Mouse (Mus musculus): ENCODE measurements at regions not wholly inside any gene's neighbourhood (a gene's known extent, or its start where the extent isn't known, plus 50 kb on each side); places are given as distances from the start of the nearest gene placed in this dataset.

- TF ChIP-seq POLR2A (IDR thresholded peaks at IDR 0.05; ENCODE audit: extremely low read depth, insufficient read depth, low read length) (no peak), CTCF (IDR thresholded peaks at IDR 0.05; ENCODE audit: extremely low read depth, insufficient read depth, low read length) (no peak)
- no peak overlapping the region for H3K27ac ChIP-seq (ENCODE audit: insufficient read depth, low read length)
- H3K4me3 ChIP-seq (ENCODE audit: insufficient read depth, low read length) = no peak overlapping the region
- H3K4me1 ChIP-seq (ENCODE audit: control insufficient read depth, insufficient read depth, low read length) = no peaks in the 10 kb centered on the region
Observed at GRCm38 (mm10) chr4:45715878-45716277, 82.9 kb upstream of the Aldh1b1 start.

- H3K27ac ChIP-seq (ENCODE audit: insufficient read depth, low read length) = no peak overlapping the region
- TF ChIP-seq POLR2A (IDR thresholded peaks at IDR 0.05; ENCODE audit: extremely low read depth, insufficient read depth, low read length) (no peak), CTCF (IDR thresholded peaks at IDR 0.05; ENCODE audit: extremely low read depth, insufficient read depth, low read length) (no peak)
Observed at GRCm38 (mm10) chr4:45713837-45714508, 84.8 kb upstream of the Aldh1b1 start.

GRCm38 (mm10) chr4:45713046-45713706 is 85.6 kb upstream of the Aldh1b1 start:
- Histone ChIP-seq H3K4me3 (ENCODE audit: insufficient read depth, low read length) (no peak overlapping the region), H3K4me1 (ENCODE audit: control insufficient read depth, insufficient read depth, low read length) (no peaks in the 10 kb centered on the region), H3K27ac (ENCODE audit: insufficient read depth, low read length) (no peak overlapping the region)
- TF ChIP-seq POLR2A (IDR thresholded peaks at IDR 0.05; ENCODE audit: extremely low read depth, insufficient read depth, low read length) (no peak), CTCF (IDR thresholded peaks at IDR 0.05; ENCODE audit: extremely low read depth, insufficient read depth, low read length) (no peak)

More at GRCm38 (mm10) chr4:45713837-45714508, 84.8 kb upstream of the Aldh1b1 start:
- no peaks in the 10 kb centered on the region for H3K4me1 ChIP-seq (ENCODE audit: control insufficient read depth, insufficient read depth, low read length)
- H3K4me3 ChIP-seq (ENCODE audit: insufficient read depth, low read length) = no peak overlapping the region

DNA sequence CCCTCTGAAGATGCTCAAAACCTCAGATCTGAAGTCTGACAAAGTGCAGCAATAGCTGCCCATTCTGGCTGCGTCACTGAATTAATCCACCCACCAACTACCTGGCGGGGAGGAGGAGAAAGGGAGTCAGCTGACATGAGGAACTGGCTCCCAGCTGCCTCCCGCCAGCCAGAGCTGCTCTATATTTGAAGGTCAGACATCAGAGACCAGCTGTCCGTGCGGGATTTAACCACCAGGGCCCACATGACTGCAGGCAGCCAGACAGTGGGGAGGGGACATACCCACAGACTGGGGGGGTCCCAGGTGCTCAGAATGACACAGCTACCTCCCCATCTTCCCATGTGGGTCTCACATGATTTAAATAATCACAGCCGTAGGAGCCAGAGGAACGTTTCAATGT is 94.8 kb upstream of the Aldh1b1 start:
- no peak overlapping the region for H3K27ac ChIP-seq (ENCODE audit: insufficient read depth, low read length)
- no peak overlapping the region for H3K4me3 ChIP-seq (ENCODE audit: insufficient read depth, low read length)
- TF ChIP-seq POLR2A (IDR thresholded peaks at IDR 0.05; ENCODE audit: extremely low read depth, insufficient read depth, low read length) (no peak), CTCF (IDR thresholded peaks at IDR 0.05; ENCODE audit: extremely low read depth, insufficient read depth, low read length) (no peak)
- no peaks in the 10 kb centered on the region for H3K4me1 ChIP-seq (ENCODE audit: control insufficient read depth, insufficient read depth, low read length)

- Histone ChIP-seq H3K4me1 (ENCODE audit: control insufficient read depth, insufficient read depth, low read length) (no peaks in the 10 kb centered on the region), H3K4me3 (ENCODE audit: insufficient read depth, low read length) (no peak overlapping the region), H3K27ac (ENCODE audit: insufficient read depth, low read length) (no peak overlapping the region)
- no peak for TF ChIP-seq POLR2A (IDR thresholded peaks at IDR 0.05; ENCODE audit: extremely low read depth, insufficient read depth, low read length)
- TF ChIP-seq CTCF (IDR thresholded peaks at IDR 0.05; ENCODE audit: extremely low read depth, insufficient read depth, low read length) = no peak
Observed at GRCm38 (mm10) chr4:45699601-45700000, 99.2 kb upstream of the Aldh1b1 start.

- H3K27ac ChIP-seq (ENCODE audit: insufficient read depth, low read length) = no peak overlapping the region
- H3K4me1 ChIP-seq (ENCODE audit: control insufficient read depth, insufficient read depth, low read length) = no peaks in the 10 kb centered on the region
- no peak overlapping the region for H3K4me3 ChIP-seq (ENCODE audit: insufficient read depth, low read length)
- TF ChIP-seq POLR2A (IDR thresholded peaks at IDR 0.05; ENCODE audit: extremely low read depth, insufficient read depth, low read length) = no peak
- no peak for TF ChIP-seq CTCF (IDR thresholded peaks at IDR 0.05; ENCODE audit: extremely low read depth, insufficient read depth, low read length)
Observed at GRCm38 (mm10) chr4:45695239-45695638, 103.6 kb upstream of the Aldh1b1 start.

DNA sequence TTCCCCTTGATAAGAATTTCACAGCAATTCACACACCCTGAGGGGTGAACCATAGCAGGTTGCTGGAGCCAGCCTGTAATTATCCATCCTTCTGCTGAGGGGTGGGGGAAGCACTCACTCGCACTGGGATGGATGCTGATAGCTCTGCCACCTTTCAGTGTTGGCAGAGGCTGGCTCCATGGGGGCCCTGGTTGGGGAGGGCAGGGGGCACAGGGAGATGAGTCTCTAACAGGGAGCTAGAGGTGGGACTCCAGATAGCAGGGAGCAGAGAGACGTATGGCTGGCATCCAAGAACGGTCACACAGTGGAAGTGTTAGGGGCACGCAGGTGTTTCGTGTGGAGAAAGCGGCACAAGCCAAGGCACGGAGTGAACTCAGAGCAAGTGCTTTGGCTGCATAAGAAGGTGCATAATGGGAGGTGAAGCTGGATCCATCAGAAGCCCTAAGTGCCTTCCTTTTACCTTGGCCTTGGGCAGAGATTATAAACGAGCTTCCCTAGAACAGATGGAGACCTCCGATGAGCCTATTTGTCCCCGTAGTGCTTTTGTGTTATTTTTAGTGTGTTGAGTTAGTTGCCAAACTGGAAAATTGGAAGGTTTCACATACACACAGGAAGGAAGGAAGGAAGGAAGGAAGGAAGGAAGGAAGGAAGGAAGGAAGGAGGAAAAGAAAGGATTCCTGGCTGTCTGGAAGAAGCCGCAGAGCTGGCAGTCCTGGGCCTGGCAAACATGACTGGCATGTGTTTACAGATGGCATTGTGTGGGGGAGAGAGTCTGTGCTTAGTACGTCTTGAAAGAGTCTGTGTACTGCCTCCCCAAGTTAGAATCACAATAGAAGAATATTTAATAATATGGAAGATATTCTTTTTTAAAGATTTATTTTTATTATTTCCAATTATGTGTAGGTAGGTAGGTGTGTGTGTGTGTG is 108.6 kb upstream of the Aldh1b1 start:
- Histone ChIP-seq H3K4me3 (ENCODE audit: insufficient read depth, low read length) (no peak overlapping the region), H3K27ac (ENCODE audit: insufficient read depth, low read length) (no peak overlapping the region), H3K4me1 (ENCODE audit: control insufficient read depth, insufficient read depth, low read length) (no peaks in the 10 kb centered on the region)
- TF ChIP-seq CTCF (IDR thresholded peaks at IDR 0.05; ENCODE audit: extremely low read depth, insufficient read depth, low read length) (no peak), POLR2A (IDR thresholded peaks at IDR 0.05; ENCODE audit: extremely low read depth, insufficient read depth, low read length) (no peak)

DNA sequence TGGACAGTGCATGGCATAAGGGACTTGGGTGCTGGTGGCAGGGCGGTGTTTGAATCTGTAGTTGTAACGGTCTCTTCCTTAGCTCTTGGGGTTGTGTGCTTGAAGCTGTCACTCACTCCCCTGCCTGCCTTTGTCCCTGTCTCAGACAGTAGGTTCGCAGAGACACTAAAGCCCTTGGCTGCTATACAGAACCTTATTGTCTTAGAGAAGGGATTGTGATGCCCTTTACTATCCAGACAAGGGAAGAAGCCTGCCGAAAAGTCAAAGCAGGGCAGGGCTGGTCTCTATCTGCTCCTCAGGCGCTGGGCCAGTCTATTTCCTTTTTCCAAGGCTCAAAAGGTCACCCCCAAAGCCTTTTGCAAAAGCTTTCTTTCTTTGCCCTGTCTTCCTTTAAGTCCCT is 109.2 kb upstream of the Aldh1b1 start:
- Histone ChIP-seq H3K4me1 (ENCODE audit: control insufficient read depth, insufficient read depth, low read length) (no peaks in the 10 kb centered on the region), H3K4me3 (ENCODE audit: insufficient read depth, low read length) (no peak overlapping the region), H3K27ac (ENCODE audit: insufficient read depth, low read length) (no peak overlapping the region)
- TF ChIP-seq CTCF (IDR thresholded peaks at IDR 0.05; ENCODE audit: extremely low read depth, insufficient read depth, low read length) (no peak), POLR2A (IDR thresholded peaks at IDR 0.05; ENCODE audit: extremely low read depth, insufficient read depth, low read length) (no peak)

DNA sequence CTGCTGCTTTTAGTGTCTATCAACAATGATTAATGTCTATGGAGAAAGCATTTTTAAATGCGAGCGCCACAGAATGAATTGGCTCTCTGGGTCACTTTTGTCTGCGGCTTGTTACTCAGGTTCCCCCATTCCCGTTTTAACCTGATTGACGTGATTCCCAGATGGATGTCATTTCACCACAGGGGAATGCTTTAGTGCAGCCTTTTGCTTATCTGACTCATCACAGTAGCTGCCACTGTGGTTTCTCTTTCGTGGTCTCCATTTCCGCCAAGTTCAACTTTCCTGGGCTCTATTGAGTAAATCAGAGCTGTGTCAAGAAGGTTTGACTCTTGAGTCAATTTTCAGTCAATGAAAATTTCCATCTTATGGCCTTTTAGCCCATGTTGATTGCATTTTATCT is 110.6 kb upstream of the Aldh1b1 start:
- Histone ChIP-seq H3K4me1 (ENCODE audit: control insufficient read depth, insufficient read depth, low read length) (no peaks in the 10 kb centered on the region), H3K27ac (ENCODE audit: insufficient read depth, low read length) (no peak overlapping the region), H3K4me3 (ENCODE audit: insufficient read depth, low read length) (no peak overlapping the region)
- TF ChIP-seq CTCF (IDR thresholded peaks at IDR 0.05; ENCODE audit: extremely low read depth, insufficient read depth, low read length) (no peak), POLR2A (IDR thresholded peaks at IDR 0.05; ENCODE audit: extremely low read depth, insufficient read depth, low read length) (no peak)
